Mouse (Mus musculus) midbrain, embryonic 15.5 days (tissue): Measurements from ENCODE around the gene Podxl. TPM values are rescaled to one million over a fixed set of nuclear protein-coding genes. Genes with fewer than 3 reads are reported as not detected.

Experiments used
- ATAC-seq: fragments of 200-750 bp; cut with Nextera tagmentation; replicated peaks from 2 replicates; pipeline ENCODE4 v1.8.0; 2017; ENCODE audit warnings: moderate TSS enrichment
- H3K27ac ChIP-seq: fragments of 300-500 bp; sonication (generic); 2 replicates; pipeline ENCODE4 v1.5.1; 2015; ENCODE audit warnings: mild to moderate bottlenecking, inconsistent platforms
- H3K27me3 ChIP-seq: fragments of 300-500 bp; sonication (generic); replicated peaks from 2 replicates; pipeline ENCODE4 v1.6.1; 2015; ENCODE audit warnings: inconsistent platforms
- H3K36me3 ChIP-seq: fragments of 300-500 bp; sonication (generic); replicated peaks from 2 replicates; pipeline ENCODE4 v1.6.1; 2015; ENCODE audit warnings: inconsistent platforms
- H3K4me1 ChIP-seq: fragments of 300-500 bp; sonication (generic); 2 replicates; pipeline ENCODE4 v1.6.1; 2015; ENCODE audit warnings: inconsistent platforms
- H3K4me2 ChIP-seq: fragments of 300-500 bp; sonication (generic); 2 replicates; pipeline ENCODE4 v1.6.1; 2015; ENCODE audit warnings: inconsistent platforms, mild to moderate bottlenecking, moderate library complexity
- H3K4me3 ChIP-seq: fragments of 300-500 bp; sonication (generic); 2 replicates; pipeline ENCODE4 v1.5.1; 2015; ENCODE audit warnings: mild to moderate bottlenecking, inconsistent platforms
- H3K9ac ChIP-seq: fragments of 300-500 bp; sonication (generic); 2 replicates; pipeline ENCODE4 v1.6.1; 2015; ENCODE audit warnings: mild to moderate bottlenecking, inconsistent platforms
- H3K9me3 ChIP-seq: fragments of 300-500 bp; sonication (generic); 2 replicates; pipeline ENCODE4 v1.6.1; 2016; ENCODE audit warnings: inconsistent platforms
- WGBS: fragments of 180-500 bp; shearing (Covaris S2); methylation state at CpG from one replicate; pipeline ENCODE4 v1.1.7; 2015; ENCODE audit warnings: mixed read lengths; 5-methylcytosine and 5-hydroxymethylcytosine counted together
- polyA plus RNA-seq: library from polyadenylated mRNA; unstranded; fragments of >200 nt; fragmentation: Nextera tagmentation; extraction: Ambion mirVana; gene quantifications from 2 replicates; pipeline ENCODE4 v1.2.1, GENCODE M21; 2015

Podxl gene
- 12.0 and 12.3 TPM in 2 replicates for polyA plus RNA-seq

DNA sequence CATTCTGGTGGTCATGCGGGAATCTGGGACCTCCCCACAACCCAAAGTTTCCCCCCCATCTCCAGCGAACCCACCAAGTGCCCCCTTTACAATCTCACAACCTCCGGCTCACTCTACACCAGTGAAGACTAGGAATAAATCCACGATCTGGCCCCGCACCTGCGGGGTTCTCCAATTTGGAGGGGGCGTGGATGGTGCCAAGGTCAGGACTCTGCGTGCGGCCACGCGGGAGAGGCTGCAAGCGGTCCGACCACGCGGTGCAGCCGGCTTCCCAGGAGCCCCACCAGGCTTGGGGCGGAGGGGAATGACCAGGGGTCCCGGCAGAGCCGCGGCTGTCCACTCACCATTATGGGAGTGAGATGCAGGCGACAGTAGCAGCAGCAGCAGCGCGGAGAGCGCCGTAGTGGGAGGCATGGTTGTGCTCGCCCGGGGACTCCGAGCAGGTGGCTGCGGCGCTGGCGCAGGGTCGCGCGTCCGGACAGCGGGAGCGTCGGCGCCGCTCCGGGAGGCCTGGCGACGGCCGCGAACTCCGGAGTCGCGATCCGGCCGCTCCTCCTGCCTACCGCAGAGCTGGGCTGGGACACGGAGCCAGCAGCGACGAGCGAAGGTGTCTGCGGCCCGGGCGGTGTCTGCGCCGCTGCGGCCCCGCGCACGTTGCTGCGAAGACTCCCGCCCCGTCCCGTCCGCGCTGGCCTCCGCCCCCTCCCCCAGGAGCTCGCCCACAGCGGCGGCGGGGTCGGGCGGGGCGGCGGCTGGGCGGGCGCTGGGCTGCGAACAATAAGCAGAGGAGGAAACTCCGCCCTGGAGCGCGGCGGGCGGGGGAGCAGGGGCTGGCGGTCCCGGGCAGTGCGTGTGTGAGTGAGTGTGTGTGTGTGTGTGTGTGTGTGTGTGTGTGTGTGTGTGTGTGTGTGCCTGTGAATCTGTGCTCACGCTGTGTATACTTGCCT, at the start of gene Podxl:
Gene Podxl (minus strand): TSS at position 747 of the 947 bp plus-strand sequence.
- H3K9me3 ChIP-seq, result no peaks in the 10 kb centered on the region
- peaks cover 35% of the 10 kb centered on the region for H3K4me1 ChIP-seq
- ATAC-seq, result peak; percentile 82
- H3K4me3 ChIP-seq, result peak within 1 kb of the TSS; percentile 73
- WGBS, result under 1% methylated on average over 71 of the region's 91 CpGs
- peak within 1 kb of the TSS; percentile 90 for H3K4me2 ChIP-seq
- H3K36me3 ChIP-seq, result no peaks in the 10 kb centered on the region
- no peaks in the 10 kb centered on the region for H3K27me3 ChIP-seq
- peak within 1 kb of the TSS; percentile 66 for H3K27ac ChIP-seq
- peak within 1 kb of the TSS; percentile 72 for H3K9ac ChIP-seq

DNA sequence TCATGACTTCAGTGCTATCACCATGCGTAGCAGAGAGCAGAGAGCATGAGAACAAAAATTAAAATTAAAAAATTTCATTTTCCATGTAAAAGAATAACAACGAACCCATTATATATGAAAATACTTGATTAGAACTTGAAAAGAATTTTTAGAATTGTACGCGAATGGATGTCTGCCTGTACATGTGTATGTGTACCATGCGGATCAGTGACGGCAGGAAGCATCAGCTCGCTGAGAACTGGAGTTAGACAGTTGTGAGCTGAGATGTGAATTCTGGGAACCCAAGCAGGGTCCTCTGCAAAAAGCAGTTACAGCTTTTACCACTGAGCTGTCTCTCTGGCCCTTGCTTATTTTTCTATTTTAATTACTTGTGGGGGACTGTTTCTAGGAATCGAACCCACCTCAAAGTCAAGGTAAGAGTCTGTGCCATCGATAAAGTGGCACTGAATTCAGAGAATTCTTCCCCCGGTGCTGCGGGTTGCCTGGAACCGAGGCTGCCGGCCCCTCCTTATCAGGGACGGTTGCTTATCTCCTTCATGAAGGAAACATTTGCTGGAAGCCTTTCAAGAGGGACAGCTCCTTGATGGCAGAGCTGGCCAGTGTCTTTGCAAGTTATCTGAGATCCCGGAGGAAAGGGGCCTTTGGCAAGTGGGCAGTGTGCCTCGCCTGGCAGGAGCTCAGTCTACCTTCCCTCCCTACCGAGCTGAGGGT, 48.9 kb upstream of the Podxl start:
- Histone ChIP-seq H3K27me3 (no peaks in the 10 kb centered on the region), H3K4me2 (no peak overlapping the region), H3K4me1 (no peaks in the 10 kb centered on the region), H3K9me3 (no peaks in the 10 kb centered on the region), H3K4me3 (no peak overlapping the region), H3K9ac (no peak overlapping the region), H3K27ac (no peak overlapping the region), H3K36me3 (no peaks in the 10 kb centered on the region)
- 87% methylated on average over 17 of the region's 17 CpGs for WGBS
- no peak for ATAC-seq

DNA sequence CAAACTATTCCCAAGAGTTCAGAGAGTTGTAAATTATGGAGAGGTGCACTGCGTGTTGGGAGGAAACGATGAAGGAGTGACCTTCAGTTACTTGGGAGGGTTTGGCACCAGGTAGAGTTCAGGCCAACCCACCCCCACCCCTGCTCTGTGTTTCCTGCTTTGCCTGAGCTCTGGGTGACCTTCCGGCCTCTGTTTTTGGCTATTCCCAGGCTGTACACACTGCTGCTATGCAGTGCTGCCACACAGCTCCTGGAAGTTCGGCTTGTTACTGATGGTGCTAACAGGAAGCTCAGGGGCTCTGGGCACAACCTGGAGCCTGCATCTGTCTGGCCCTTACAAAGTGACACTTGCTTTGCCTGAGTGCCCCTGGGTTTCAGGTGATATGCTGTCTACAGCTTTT, 42.6 kb upstream of the Podxl start:
- Histone ChIP-seq H3K4me3 (no peak overlapping the region), H3K9ac (no peak overlapping the region), H3K27me3 (no peaks in the 10 kb centered on the region), H3K36me3 (no peaks in the 10 kb centered on the region), H3K9me3 (no peaks in the 10 kb centered on the region), H3K4me1 (no peaks in the 10 kb centered on the region), H3K4me2 (no peak overlapping the region), H3K27ac (no peak overlapping the region)
- WGBS, result 86% methylated on average over 4 of the region's 4 CpGs
- ATAC-seq, result no peak

DNA sequence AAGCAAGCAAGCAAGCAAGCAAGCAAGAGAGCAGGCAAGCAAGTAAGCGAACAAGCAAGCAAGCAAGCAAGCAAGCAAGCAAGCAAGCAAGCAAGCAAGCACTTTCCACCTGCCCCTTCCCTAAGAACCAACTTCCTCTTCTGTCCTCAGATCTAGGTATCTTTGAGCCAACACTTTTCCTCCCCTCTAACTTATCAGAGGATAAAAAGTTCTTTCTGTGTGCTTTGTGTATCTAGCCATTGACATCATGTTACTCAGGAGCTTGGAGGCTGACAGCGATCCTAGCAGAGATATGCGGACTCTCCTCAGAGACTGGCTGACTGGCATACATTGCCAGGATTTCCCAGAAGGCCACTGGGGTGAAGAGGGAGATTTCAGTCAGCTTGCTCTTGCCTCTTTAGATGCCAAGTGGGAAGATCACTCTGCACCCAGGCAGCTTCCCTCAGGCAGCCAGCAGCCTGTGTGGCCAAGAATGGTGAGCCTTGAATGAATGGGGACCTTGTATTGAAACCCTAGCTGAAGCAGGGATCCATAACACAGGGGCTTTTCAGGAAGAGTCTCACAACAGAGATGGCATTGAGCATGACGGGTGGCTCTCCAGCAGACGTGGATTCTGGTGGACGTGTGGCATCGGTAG, 41.0 kb upstream of the Podxl start:
- Histone ChIP-seq H3K9me3 (no peaks in the 10 kb centered on the region), H3K4me3 (no peak overlapping the region), H3K36me3 (no peaks in the 10 kb centered on the region), H3K27me3 (no peaks in the 10 kb centered on the region), H3K4me1 (no peaks in the 10 kb centered on the region), H3K4me2 (no peak overlapping the region), H3K9ac (no peak overlapping the region), H3K27ac (no peak overlapping the region)
- no peak for ATAC-seq
- WGBS, result 82% methylated on average over 7 of the region's 7 CpGs

DNA sequence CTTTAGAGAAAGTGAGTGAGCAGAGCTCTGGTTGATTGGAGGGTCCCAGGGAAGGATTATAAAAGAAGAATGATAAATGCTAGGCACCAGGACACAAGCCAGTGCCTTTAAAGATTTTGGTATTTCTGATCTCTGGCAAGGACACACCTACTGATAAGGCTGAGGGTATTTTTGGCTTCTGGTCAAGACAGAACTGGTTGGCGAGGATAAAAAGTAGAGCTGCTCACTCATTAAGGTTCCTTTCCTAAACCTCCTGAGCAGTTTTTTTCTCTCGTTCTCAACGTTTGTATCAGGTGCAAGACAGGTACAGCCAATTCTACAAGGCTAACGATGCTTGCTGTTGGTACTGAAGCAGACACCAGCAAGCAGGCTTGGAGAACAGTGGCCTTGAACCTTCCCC, 38.7 kb upstream of the Podxl start:
- 87% methylated on average over 4 of the region's 4 CpGs for WGBS

DNA sequence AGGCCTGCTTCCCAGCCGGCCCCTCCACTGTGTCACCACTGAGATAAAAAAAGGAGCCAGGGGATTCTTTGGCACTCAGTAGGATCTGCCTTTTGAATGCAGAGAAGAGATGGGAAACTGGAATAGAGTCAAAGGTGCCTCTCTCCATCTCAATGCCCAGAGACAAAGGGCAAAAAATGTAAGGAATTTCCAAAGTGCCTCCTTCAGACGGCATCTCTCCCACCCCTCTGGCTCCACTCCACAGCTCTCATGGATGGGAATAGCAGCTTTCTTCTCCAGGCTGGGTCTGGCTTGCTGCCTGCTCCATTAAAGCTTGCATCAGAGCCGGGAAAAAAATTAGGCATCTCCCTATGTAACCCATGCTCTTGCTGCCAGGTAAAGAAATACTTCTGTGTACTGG, 37.4 kb upstream of the Podxl start:
- no peak overlapping the region for H3K4me2 ChIP-seq
- no peak overlapping the region for H3K4me3 ChIP-seq
- WGBS, result 12% methylated on average over 3 of the region's 3 CpGs
- peaks cover 14% of the 10 kb centered on the region for H3K4me1 ChIP-seq
- H3K27me3 ChIP-seq, result no peaks in the 10 kb centered on the region
- H3K9me3 ChIP-seq, result no peaks in the 10 kb centered on the region
- no peak overlapping the region for H3K9ac ChIP-seq
- H3K27ac ChIP-seq, result no peak overlapping the region
- ATAC-seq, result no peak
- no peaks in the 10 kb centered on the region for H3K36me3 ChIP-seq

More for the DNA sequence above, 38.7 kb upstream of the Podxl start:
- Histone ChIP-seq H3K27me3 (no peaks in the 10 kb centered on the region), H3K36me3 (no peaks in the 10 kb centered on the region), H3K9ac (no peak overlapping the region), H3K4me1 (peaks cover under 1% of the 10 kb centered on the region; the same call in 1 of the 2 replicates), H3K27ac (no peak overlapping the region), H3K4me2 (no peak overlapping the region), H3K4me3 (no peak overlapping the region), H3K9me3 (no peaks in the 10 kb centered on the region)
- no peak for ATAC-seq

DNA sequence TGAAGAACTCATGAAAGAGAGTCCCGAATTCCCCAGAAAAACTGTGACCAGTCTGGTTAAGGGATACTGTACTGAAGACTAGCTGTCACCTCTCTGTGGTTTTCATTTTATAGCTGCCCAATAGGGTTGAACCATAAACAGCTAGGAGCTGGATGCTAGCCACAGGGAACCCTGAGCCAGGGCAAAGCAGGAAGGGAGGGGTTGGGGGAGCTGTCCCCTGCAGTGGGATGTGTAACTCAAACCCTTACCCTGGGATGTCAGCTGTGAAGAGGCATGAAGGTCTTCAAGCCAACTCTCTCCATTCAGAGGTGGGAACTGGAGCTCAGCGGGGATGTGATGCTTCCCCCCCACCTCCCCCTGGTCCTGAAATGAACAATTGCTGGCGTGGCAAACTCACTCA, 36.1 kb upstream of the Podxl start:
- H3K27ac ChIP-seq, result no peak overlapping the region
- 29% methylated on average over 3 of the region's 3 CpGs for WGBS
- no peak overlapping the region for H3K4me2 ChIP-seq
- no peak overlapping the region for H3K4me3 ChIP-seq
- ATAC-seq, result no peak
- no peaks in the 10 kb centered on the region for H3K27me3 ChIP-seq
- H3K9me3 ChIP-seq, result no peaks in the 10 kb centered on the region
- H3K9ac ChIP-seq, result no peak overlapping the region
- peaks cover 15% of the 10 kb centered on the region for H3K4me1 ChIP-seq
- H3K36me3 ChIP-seq, result no peaks in the 10 kb centered on the region

DNA sequence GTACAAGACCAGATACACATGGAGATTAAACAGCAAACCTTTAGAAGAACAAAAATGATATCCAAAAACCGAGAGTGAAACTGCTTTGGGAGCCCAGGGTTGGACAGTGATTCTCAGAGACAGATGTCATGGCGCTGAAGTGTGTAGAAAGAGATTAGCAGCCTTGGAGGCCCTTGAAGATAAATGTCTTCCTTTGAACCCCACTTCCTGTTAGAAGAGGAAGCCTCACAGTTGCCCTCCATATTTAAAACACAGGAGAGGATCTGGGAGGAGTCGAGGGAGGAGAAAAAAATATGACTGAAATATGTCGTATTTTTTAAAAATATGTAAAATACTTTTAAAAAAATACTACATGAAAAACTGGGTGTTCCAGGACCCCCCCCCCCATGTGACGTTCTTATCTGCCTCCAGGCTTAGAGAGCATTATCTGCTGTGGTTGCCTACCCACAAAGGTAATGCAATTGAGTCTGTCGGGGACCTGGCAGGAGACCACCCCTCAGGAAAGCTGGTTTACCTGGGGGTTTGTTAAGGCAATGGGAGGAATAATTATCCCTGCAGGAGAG, 34.6 kb upstream of the Podxl start:
- WGBS, result 75% methylated on average over 6 of the region's 6 CpGs
- H3K4me1 ChIP-seq, result peaks cover 15% of the 10 kb centered on the region
- no peaks in the 10 kb centered on the region for H3K27me3 ChIP-seq
- H3K27ac ChIP-seq, result no peak overlapping the region
- H3K9ac ChIP-seq, result no peak overlapping the region
- H3K4me2 ChIP-seq, result no peak overlapping the region
- no peak overlapping the region for H3K4me3 ChIP-seq
- no peaks in the 10 kb centered on the region for H3K9me3 ChIP-seq
- ATAC-seq, result no peak
- H3K36me3 ChIP-seq, result no peaks in the 10 kb centered on the region

DNA sequence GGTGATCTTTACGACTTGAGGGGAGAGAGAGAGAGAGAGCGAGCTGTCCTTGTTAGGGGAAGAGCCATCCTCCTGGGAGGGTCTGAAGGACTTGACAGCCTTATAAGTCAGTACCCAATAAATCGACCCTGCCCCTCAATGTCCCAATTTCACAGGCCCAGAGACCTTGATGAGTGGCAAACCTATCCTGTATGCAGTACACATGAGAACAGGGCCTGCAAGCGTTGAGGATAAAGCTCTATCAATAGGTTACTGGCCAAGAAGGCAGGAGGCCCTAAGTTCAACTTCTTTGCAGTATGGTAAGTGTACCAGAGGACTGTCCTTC, 33.3 kb upstream of the Podxl start:
- no peak overlapping the region for H3K4me3 ChIP-seq
- WGBS, result 10% methylated on average over 4 of the region's 4 CpGs
- peaks cover 15% of the 10 kb centered on the region for H3K4me1 ChIP-seq
- peak; percentile 19 for ATAC-seq
- H3K9ac ChIP-seq, result no peak overlapping the region
- H3K27me3 ChIP-seq, result no peaks in the 10 kb centered on the region
- H3K36me3 ChIP-seq, result no peaks in the 10 kb centered on the region
- H3K9me3 ChIP-seq, result no peaks in the 10 kb centered on the region
- H3K4me2 ChIP-seq, result peak overlapping the region; percentile 24
- H3K27ac ChIP-seq, result peak overlapping the region; percentile 83

DNA sequence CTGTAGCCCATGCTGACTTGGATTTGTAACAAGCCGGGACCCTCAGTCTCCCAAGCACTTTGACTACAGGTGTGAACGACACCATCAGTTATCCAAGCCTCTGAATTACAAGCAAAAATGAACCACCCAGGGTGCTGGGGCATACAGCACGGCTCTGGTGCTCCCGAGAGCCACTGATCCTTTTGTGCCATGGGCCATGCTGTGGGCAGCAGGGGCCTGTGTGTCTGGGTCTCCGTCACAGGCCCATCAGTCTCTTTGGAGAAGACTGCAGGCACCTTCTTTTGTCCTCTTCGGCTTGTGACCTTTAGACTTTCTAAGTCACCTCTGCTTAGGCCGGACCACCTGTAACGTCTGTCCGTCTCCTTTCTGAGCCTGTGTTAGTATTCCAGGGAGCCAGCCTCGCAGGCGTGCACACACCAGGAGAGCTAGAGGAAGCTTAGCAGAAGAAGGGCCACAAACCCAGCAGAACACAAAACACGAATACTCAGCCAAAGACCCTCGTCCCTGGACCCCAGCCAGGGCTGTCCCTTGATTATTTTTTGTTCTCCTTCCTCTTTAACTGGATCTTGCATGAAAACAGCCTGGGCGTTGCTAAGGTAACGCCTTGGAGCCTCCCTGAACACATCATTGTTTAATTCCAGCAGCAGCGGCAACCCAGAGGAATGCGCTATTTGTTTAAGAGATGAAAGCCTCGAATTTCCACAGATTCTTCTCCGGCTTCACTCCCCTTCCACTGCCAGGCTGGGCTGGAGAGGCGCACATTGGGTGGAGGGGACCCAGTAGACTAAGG, 32.8 kb upstream of the Podxl start:
- Histone ChIP-seq H3K4me3 (no peak overlapping the region), H3K4me2 (peak overlapping the region; percentile 24), H3K27me3 (no peaks in the 10 kb centered on the region), H3K4me1 (peaks cover 15% of the 10 kb centered on the region), H3K9ac (no peak overlapping the region), H3K36me3 (no peaks in the 10 kb centered on the region), H3K9me3 (no peaks in the 10 kb centered on the region), H3K27ac (peak overlapping the region; percentile 83)
- 4% methylated on average over 20 of the region's 20 CpGs for WGBS
- ATAC-seq, result peak; percentile 82

DNA sequence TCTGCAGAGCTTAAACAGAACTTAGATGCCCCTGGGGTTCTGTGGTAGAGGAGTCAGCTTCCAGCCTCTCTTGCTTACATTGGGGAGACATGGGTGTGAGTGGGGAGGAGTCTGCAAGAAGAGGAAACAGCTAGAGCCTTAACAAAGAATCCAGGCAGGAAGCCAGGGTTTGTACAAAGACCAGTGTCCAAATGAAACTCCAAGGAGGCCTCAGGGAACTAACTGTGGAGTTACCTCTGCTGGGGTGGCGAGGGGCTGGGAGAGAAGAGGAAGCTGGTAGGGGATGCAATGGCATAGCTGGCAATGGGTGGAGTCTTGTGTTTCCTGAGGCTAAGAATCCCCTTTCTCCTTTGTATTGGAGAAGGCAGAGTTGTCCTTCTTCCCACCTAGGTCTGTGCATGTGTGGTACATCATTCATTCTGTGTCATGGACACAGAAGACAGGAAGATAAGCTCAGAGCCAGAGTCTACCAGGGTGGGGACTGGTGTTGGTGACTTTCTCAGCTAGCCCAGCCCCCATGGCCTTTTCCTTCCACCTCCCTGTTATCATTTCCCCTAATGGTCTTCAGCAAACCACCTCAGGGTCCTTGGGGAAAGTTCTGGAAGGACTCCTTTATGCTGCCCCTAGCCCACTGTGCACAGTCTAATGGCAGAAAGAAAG, 28.9 kb upstream of the Podxl start:
- peaks cover 15% of the 10 kb centered on the region for H3K4me1 ChIP-seq
- no peak overlapping the region for H3K9ac ChIP-seq
- no peaks in the 10 kb centered on the region for H3K36me3 ChIP-seq
- H3K4me2 ChIP-seq, result no peak overlapping the region
- ATAC-seq, result no peak
- H3K27ac ChIP-seq, result no peak overlapping the region
- no peaks in the 10 kb centered on the region for H3K9me3 ChIP-seq
- H3K4me3 ChIP-seq, result no peak overlapping the region
- H3K27me3 ChIP-seq, result no peaks in the 10 kb centered on the region
- 67% methylated on average over 1 of the region's 1 CpGs for WGBS
